Mouse (Mus musculus) hindbrain, postnatal 0 days (tissue): Measurements from ENCODE around the gene Trmt10a. TPM values are rescaled to one million over a fixed set of nuclear protein-coding genes. Genes with fewer than 3 reads are reported as not detected.

Experiments used
- ATAC-seq: fragments of 200-750 bp; cut with Nextera tagmentation; 2 replicates; pipeline ENCODE4 v1.8.0; 2017; ENCODE audit warnings: mild to moderate bottlenecking, moderate TSS enrichment, moderate library complexity
- DNase-seq: peaks from one replicate; pipeline ENCODE4 v3.0.0-alpha.2; 2015; ENCODE audit warnings: low spot score
- H3K27ac ChIP-seq: fragments of 300-500 bp; sonication (generic); 2 replicates; pipeline ENCODE4 v1.5.1; 2014; ENCODE audit warnings: mild to moderate bottlenecking
- H3K27me3 ChIP-seq: fragments of 300-500 bp; sonication (generic); 2 replicates; pipeline ENCODE4 v1.6.1; 2014; ENCODE audit warnings: low read length, mixed read lengths; ENCODE audit not compliant: insufficient read depth
- H3K36me3 ChIP-seq: fragments of 300-500 bp; sonication (generic); 2 replicates; pipeline ENCODE4 v1.6.1; 2014; ENCODE audit warnings: low read length, mixed read lengths; ENCODE audit not compliant: insufficient read depth
- H3K4me1 ChIP-seq: fragments of 300-500 bp; sonication (generic); 2 replicates; pipeline ENCODE4 v1.6.1; 2014; ENCODE audit warnings: antibody characterized with exemption, low read length, mixed read lengths; ENCODE audit not compliant: insufficient read depth
- H3K4me2 ChIP-seq: fragments of 300-500 bp; sonication (generic); 2 replicates; pipeline ENCODE4 v1.6.1; 2014; ENCODE audit warnings: low read depth, mild to moderate bottlenecking, low read length, moderate library complexity, mixed read lengths
- H3K4me3 ChIP-seq: fragments of 300-500 bp; sonication (generic); 2 replicates; pipeline ENCODE4 v1.5.1; 2014; ENCODE audit warnings: low read length
- H3K9ac ChIP-seq: fragments of 300-500 bp; sonication (generic); replicated peaks from 2 replicates; pipeline ENCODE4 v1.6.1; 2014; ENCODE audit warnings: mild to moderate bottlenecking, low read length, moderate library complexity, mixed read lengths
- H3K9me3 ChIP-seq: fragments of 300-500 bp; sonication (generic); 2 replicates; pipeline ENCODE4 v1.6.1; 2016; ENCODE audit warnings: low read length, mixed read lengths
- CTCF ChIP-seq: IDR thresholded peaks from 2 replicates; pipeline ENCODE4 v1.5.1; 2016; ENCODE audit warnings: antibody characterized with exemption, control low read depth, low read depth
- WGBS: fragments of 180-500 bp; shearing (Covaris S2); extraction: QIAGEN DNeasy Blood & Tissue Kit; methylation state at CpG from one replicate; pipeline ENCODE4 v1.1.7; 2014; 5-methylcytosine and 5-hydroxymethylcytosine counted together
- polyA plus RNA-seq: library from polyadenylated mRNA; unstranded; fragments of >200 nt; fragmentation: Nextera tagmentation; extraction: Ambion mirVana; gene quantifications from 2 replicates; pipeline ENCODE4 v1.2.1, GENCODE M21; 2015
- total RNA-seq: library from RNA; depleted of rRNA; stranded (reverse); fragments of >200 nt; gene quantifications from 2 replicates; pipeline ENCODE4 v1.2.3, GENCODE M21; 2014

Trmt10a gene
- total and polyA plus RNA-seq, 2 experiments from 2014 or later, result 3.1 to 9.3 TPM

DNA sequence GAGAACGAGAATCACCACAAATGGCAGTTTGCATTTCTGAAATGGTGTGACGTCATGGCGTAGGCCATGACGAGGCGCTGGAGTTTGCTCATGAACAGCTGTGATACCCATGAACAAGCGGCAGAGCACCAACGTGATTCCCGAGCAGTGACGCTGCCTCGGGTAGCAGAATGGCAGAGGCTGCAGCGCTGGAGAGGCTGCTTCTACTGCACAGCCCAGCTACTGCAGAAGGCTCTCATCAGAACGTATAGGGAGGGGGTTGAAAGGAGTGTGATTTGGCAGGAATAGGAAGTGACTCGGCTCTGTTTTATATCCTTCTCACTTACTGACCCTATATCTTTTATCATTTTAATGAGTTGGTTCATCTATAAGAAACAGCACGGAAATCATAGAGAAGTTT lies 24.4 kb upstream of the Trmt10a start:
- H3K9me3 ChIP-seq, result no peaks in the 10 kb centered on the region
- no peak overlapping the region for H3K9ac ChIP-seq
- WGBS, result 69% methylated on average over 14 of the region's 14 CpGs
- DNase-seq (no peak), ATAC-seq (no peak)
- no peaks in the 10 kb centered on the region for H3K27me3 ChIP-seq
- H3K27ac ChIP-seq, result no peak overlapping the region
- no peaks in the 10 kb centered on the region for H3K36me3 ChIP-seq
- no peak overlapping the region for H3K4me3 ChIP-seq
- no peak for TF ChIP-seq CTCF
- H3K4me1 ChIP-seq, result no peaks in the 10 kb centered on the region
- H3K4me2 ChIP-seq, result no peak overlapping the region

DNA sequence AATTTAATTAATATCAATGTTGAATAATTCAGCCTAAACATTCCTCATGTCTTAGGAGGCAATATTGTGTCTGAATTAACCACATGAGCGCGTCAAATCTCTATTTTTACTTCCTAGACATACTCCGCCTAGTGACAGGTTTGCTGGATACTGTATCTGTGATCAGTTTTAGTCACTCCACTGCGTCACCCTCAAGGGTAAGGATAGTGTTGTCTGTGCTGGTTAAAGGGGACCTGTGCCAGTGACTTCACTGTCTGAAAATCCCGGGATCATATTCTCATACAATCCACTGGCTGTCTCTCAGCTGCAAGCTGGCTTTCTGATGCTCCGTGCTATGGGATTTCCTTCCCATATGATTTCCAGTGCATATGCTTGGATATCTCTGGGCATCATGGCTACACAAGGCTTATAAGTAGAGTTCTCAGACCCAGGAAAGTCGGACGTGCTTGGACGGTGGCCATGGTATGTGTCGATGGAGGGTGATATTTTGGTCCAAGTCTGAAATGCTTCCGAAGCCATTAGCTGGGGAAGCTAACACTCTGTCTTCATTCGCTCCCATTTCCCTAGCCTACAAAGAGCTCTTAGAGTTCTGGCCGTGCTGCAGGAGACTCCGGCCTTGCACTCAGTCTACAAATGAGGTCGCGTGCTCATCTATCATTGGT lies 23.7 kb upstream of the Trmt10a start:
- DNase-seq, result no peak
- WGBS, result 92% methylated on average over 16 of the region's 16 CpGs
- no peaks in the 10 kb centered on the region for H3K4me1 ChIP-seq
- no peak overlapping the region for H3K27ac ChIP-seq
- H3K4me3 ChIP-seq, result no peak overlapping the region
- H3K27me3 ChIP-seq, result no peaks in the 10 kb centered on the region
- no peaks in the 10 kb centered on the region for H3K9me3 ChIP-seq
- no peak overlapping the region for H3K9ac ChIP-seq
- TF ChIP-seq CTCF, result no peak
- H3K36me3 ChIP-seq, result no peaks in the 10 kb centered on the region
- no peak for ATAC-seq
- H3K4me2 ChIP-seq, result no peak overlapping the region

DNA sequence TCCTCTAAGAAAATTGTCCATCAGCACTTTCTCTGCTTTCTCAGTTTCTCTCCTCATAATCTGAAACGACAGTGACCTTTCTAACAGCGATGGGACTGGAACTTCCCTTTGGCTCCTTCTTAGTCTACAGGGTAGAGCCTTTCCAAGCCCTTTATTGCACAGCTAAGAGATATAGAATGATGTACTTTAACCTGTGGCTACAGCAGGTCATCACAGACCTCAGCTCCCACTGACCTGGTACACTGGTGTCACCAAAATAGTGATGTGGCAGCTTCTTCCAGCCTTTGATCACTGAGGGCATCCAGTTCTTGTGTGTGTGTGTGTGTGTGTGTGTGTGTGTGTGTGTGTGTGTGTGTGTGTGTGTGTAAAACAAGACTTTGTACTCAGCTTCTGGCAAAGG lies 21.8 kb upstream of the Trmt10a start:
- no peak for ATAC-seq
- Histone ChIP-seq H3K36me3 (no peaks in the 10 kb centered on the region), H3K27me3 (no peaks in the 10 kb centered on the region), H3K9me3 (no peaks in the 10 kb centered on the region), H3K27ac (no peak overlapping the region), H3K9ac (no peak overlapping the region), H3K4me1 (no peaks in the 10 kb centered on the region), H3K4me3 (no peak overlapping the region), H3K4me2 (no peak overlapping the region)
- no peak for TF ChIP-seq CTCF
- 97% methylated on average over 2 of the region's 2 CpGs for WGBS
- DNase-seq, result no peak

GRCm38 (mm10) chr3:138123842-138124241 lies 19.4 kb upstream of the Trmt10a start:
- DNase-seq (no peak), ATAC-seq (no peak)
- no peak overlapping the region for H3K4me2 ChIP-seq
- no peak overlapping the region for H3K9ac ChIP-seq
- H3K9me3 ChIP-seq, result no peaks in the 10 kb centered on the region
- no peaks in the 10 kb centered on the region for H3K27me3 ChIP-seq
- 90% methylated on average over 10 of the region's 10 CpGs for WGBS
- no peak for TF ChIP-seq CTCF
- no peak overlapping the region for H3K4me3 ChIP-seq
- no peaks in the 10 kb centered on the region for H3K4me1 ChIP-seq
- H3K27ac ChIP-seq, result no peak overlapping the region
- H3K36me3 ChIP-seq, result no peaks in the 10 kb centered on the region

- no peak overlapping the region for H3K4me2 ChIP-seq
- no peaks in the 10 kb centered on the region for H3K9me3 ChIP-seq
- DNase-seq (no peak), ATAC-seq (no peak)
- no peak overlapping the region for H3K9ac ChIP-seq
- H3K27ac ChIP-seq, result no peak overlapping the region
- H3K36me3 ChIP-seq, result no peaks in the 10 kb centered on the region
- TF ChIP-seq CTCF, result no peak
- H3K27me3 ChIP-seq, result no peaks in the 10 kb centered on the region
- no peaks in the 10 kb centered on the region for H3K4me1 ChIP-seq
- H3K4me3 ChIP-seq, result no peak overlapping the region
- 95% methylated on average over 6 of the region's 6 CpGs for WGBS
These were observed 14.1 kb upstream of the Trmt10a start for GRCm38 (mm10) chr3:138129110-138129509.

DNA sequence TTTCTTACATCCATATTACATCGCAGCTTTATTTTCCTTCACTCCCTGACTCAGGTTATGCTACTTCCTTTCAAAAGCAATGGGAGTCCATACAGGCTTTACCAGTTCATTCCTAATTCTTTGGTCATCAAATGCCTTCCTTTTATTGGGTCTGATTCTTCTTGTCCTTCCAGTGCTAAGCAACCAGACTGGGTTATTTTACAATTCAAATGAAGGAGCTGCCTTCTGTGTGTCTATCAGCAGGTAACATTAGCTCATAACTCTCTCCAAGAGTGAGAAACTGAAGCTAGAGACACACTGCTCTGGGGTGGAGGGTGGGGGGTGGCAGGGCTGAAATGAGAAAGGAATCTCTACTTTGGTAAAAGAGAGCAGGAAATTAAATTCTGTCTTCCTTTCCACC lies 12.6 kb upstream of the Trmt10a start:
- TF ChIP-seq CTCF, result no peak
- Histone ChIP-seq H3K4me3 (no peak overlapping the region), H3K9me3 (no peaks in the 10 kb centered on the region), H3K36me3 (no peaks in the 10 kb centered on the region), H3K27me3 (no peaks in the 10 kb centered on the region), H3K27ac (no peak overlapping the region), H3K4me2 (no peak overlapping the region), H3K4me1 (no peaks in the 10 kb centered on the region), H3K9ac (no peak overlapping the region)
- DNase-seq (no peak), ATAC-seq (no peak)
- WGBS, result 23% methylated on average over 1 of the region's 1 CpGs

DNA sequence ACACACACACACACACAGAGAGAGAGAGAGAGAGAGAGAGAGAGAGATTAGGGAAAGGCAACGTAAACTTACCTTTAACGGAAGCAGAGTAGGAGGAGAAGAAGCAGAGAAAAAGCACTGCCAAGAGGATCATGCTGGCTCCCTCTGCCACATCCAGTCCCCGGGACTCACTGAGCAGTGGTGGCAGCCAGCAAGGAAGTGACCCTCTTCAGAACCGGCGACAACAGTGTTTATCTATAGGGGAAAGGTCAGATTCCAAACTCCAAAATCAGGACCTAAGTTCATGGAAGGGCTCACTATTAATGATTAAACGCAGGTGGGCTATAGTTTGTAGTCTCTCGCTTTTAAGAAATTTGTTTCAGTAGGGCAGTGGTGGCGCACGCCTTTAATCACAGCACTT lies 12.1 kb upstream of the Trmt10a start:
- Histone ChIP-seq H3K27ac (no peak overlapping the region), H3K4me3 (no peak overlapping the region), H3K9ac (no peak overlapping the region), H3K4me2 (no peak overlapping the region), H3K27me3 (no peaks in the 10 kb centered on the region), H3K36me3 (no peaks in the 10 kb centered on the region), H3K4me1 (no peaks in the 10 kb centered on the region), H3K9me3 (no peaks in the 10 kb centered on the region)
- TF ChIP-seq CTCF, result no peak
- 58% methylated on average over 9 of the region's 9 CpGs for WGBS
- ATAC-seq (no peak), DNase-seq (no peak)
